Mouse (Mus musculus): ENCODE results near the gene Egfem1.

Gene Egfem1

DNA sequence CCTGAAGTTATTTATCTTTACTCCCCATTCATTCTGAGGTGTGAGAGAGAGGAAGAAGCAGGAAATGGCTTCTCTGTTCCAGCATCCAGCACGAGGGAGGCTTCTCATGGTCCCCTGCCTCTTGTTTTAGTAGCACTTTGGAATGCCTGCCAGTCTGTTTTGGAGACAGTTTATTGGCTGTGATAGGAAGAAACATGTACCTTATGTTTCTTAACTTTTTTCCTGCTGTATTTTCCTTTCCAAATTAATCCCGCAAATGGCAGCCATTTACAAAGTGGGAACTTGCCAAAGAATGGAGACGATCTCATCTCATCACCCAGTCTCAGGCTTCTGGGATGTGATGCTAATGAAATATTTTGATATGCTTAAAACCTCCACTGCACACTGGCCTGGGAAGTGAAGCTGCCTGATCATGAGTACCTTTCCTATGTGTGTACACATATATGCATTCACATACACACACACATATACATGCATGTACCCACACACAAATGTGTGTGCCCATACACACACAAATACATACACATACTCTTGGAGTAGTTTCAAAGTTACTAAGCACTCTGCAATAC is 260.5 kb downstream of the Egfem1 start:
- no peak for DNase-seq (ENCODE audit: low spot score in 2 of 2)

DNA sequence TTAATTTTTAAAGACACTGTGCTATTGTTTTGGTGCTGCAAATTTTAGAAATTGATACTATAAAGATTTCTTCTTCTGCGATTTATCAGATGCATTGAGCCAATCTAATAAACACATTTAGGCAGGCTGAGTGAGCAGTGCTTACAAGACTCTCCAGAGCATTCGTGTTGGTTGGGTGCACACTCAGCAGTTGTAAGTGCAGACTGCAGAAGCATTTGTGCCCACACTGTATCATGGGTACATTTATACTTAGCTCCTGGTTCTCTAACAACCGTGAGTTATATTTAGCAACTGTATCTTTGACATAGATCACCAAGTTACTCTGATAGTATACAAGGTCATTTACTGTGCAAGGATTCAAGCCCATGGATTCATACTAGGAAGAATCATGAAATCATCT is 264.0 kb downstream of the Egfem1 start:
- no peak for DNase-seq (ENCODE audit: low spot score in 2 of 2)

DNA sequence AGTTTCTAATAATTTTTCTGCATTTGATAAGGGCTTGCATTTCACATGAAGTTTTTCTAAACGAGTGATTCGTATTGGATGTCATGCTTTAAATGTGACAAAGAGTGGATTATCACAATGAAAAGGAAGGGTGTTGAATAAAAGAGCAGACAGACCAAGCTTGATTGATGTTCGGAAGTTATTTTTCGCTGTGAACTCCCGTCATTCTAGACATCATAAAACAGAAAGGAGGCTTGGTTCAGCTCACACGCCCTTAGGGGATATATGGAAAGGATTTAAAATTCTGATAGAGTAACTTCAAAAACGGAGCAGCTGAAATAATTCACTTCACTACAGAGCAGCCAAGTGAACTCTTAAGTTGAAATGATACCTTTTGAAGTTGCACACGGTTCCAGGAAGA is 285.1 kb downstream of the Egfem1 start:
- DNase-seq (ENCODE audit: low spot score in 2 of 2) = no peak

DNA sequence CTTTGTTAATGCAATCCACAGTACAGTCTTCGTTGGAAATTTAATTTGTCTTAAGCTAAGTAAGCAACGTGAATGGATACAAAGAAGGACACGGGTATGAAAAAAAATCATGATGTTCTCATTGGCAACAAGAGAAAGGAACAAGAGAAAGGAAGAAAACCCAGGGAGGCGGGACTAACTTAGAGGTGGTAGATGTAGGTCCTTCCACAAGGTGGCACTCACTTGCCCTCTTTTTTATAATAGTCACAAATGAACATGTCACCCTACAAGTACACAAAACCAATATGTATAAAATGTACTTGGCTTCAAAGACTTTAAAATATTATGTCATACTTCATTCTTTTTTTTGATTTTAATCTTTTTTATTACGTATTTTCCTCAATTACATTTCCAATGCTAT is 288.7 kb downstream of the Egfem1 start:
- no peak for DNase-seq (ENCODE audit: low spot score in 2 of 2)

DNA sequence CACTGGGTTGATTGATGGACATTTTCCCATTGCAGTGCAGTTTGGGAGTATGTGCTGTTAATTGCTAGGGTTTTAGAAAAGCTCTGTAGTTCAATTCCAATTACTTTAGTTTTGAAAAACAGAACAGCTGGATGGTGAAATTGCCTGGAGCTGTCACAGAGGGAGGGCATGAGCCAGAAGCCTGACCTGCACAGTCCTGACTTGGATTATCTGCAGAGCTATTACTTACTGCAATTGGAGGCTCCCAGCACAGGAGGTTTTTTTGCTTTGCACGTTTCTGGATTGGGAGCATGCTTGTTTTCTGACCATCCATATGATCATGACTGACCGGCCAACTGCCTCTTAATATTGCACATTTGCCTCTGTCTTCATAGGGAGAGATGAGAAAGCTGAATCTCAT is 299.4 kb downstream of the Egfem1 start:
- DNase-seq (ENCODE audit: low spot score in 2 of 2) = no peak

DNA sequence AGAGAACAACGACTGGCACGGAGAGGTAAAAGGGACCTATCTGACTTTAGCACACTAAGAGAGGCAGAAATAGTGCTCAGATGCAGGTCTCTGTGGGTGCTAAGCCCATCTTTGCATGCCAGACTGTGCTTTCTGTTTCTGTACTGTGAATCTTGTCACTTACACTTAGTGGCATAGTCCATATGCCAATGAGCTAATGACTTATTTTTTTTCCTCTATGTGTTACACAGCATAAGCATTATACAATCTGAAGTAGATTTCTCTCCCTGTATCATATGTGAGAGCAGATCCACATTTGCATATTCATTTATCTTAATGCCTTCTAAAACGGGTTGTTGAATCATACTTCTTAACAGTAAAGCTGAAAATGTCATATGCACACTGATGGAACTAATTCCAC is 317.2 kb downstream of the Egfem1 start:
- DNase-seq (ENCODE audit: low spot score in 2 of 2) = no peak

DNA sequence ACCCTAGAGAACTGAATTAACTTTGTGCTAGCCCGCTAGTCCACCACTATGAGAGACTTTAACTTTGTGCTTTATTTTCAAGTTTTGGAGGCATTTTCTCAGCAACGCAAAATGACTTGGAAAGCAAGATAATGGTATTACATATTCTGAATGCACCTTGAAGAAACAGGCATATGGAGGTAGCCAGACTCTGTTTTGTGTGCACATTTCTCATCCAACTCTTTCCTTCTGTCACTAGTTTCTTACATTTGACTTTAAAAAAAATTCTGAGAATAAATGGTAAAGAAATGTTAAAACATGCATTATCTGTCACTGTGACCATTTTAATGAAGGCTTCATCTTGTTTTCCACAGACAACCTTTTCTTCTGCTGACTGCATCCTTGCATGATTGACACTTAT is 339.8 kb downstream of the Egfem1 start:
- DNase-seq (ENCODE audit: low spot score in 2 of 2) = no peak

DNA sequence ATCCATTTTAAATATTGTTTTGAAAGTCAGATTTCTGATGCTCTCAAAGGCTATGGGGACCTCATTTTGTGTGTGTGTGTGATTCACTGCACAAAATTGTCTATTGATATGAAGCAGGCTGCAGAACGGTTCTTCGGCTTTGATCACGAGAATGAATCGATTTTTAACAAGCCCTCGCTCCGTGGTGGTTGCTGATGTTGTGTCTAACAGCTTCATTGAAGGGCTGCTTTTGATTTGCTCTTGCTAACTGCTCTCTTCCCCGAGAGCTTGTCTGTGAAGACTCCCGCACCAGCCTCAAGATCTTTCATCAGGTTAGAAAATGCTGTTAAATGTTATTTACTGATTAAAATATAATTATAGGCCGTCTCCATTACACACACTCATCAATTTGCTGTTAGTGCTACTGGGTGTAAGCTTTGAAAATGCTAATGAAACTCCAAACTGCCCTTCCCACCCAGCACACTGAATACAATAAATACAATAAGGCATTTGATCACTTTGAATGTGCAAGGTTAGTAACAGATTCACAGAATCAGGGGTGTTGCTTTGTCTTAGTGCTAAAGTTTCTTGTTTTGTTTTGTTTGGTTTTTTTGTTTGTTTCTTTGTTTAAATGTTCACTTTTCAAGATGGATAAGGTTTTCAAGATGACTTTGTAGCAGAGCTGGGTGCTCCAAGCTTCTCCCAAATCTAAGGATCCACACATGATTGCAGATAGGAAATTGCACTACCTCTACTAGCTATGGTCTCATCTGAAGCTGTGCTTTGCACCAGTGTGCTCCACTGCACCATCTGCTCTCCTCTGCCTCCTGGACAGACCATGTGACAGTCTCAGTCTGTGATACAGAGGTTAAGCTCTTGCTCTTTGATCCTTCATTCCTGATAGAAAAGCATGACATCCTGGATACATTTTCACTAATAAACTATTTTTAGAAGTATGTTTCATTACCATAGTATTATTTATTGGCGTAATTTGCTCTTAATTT is 350.6 kb downstream of the Egfem1 start:
- DNase-seq (ENCODE audit: low spot score in 2 of 2) = no peak

DNA sequence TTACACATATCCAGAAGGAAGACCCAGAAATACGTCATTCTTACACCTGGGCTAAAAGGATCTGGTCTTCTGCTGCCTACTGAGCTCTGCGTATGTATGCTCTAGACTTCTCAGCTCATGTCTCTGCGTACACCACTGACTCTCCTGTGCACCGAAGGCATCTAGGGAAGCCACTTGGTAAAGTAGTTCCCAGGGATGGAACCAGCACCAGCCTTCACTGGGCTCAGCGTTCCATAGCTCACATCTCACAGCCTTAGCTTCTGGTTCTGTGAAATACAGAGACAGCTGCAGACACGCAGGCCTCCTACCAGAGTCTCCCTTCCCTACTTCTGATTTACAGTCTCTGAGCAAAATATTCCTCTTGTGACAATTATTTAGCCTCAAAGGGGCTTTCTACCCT is 361.2 kb downstream of the Egfem1 start:
- no peak for DNase-seq (ENCODE audit: low spot score in 2 of 2)

DNA sequence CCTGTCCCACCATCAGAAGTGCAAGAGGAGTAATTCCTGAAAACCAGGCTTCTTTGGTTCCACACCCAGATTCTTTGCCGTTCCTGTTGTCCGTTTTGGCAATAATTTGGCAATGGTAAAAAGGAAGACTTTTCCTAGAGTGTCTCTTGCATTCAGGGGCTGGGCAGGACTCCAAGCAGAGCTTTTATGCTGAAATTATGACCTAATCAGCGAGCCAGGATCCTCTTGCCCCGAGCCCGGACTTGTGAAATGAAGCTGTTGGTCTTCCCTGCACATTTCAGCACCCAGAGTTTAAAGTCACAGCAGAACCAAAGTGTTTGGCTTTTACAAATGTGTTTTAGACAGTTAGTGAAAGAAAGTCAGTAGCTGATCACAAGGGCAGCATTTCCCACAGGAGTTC is 362.8 kb downstream of the Egfem1 start:
- no peak for DNase-seq (ENCODE audit: low spot score in 2 of 2)

DNA sequence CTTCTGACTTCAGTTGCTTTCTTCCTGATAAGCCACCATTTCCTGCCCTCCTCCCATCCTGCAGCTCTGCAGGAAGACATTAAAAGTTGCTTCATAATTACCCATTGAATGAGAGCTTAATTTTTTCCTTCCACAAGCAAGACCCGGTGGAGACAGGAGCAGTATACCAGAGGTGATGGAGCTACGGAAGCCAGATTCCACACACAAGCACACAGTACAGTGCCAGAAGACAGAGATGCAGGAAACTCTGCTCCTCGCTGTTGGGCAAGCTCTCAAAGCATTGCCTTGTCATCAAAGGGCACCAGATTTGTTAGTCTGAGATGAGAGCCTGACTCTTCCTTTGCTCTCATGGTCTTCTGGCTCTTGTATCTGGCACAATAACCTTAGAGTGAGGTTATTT is 364.3 kb downstream of the Egfem1 start:
- no peak for DNase-seq (ENCODE audit: low spot score in 2 of 2)

DNA sequence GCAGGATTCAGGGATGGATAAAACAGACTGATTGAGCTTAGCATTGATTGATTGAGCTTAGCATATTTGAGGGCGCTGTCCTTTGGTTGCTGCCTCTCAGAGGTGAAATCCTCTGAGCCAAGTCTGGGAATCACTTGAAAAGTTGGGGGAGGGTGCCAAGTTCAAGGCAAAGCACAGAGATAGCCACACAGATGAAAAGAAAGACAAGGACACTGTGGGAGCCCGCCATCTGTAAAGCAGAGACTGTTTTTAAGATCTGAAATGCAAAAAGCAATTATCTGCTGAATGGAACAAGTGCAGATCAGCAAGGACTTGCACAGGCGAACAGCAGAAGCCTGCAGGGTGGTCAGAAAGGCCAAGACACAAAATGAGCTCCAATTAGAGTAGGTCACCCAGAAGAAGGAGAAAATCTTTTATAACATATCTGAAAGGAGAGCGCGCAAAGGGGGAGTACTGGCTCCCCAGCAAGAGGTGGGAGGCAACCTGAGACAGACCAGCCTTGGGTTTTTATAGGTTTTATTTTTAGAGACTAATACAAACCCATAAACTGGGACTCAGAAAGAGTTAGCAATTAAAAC is 367.1 kb downstream of the Egfem1 start:
- no peak for DNase-seq (ENCODE audit: low spot score in 2 of 2)

DNA sequence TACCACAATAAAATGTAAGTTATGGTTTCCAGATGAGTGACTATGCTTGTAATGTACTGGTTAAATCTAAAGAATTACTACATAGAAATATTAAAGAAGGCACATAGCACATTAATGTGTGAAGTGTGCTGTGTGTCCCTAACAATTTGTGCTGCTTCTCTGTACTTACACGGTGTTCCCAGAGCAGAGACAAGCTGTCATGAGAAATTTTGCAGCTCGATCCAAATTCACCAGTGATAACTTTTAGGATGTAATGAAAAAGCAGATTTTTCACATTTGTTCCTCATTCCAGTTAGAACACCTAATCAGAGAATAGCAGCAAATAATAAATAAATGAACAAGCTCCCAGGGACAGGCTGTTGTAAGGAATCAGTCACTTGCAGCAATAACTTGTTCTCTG is 416.4 kb downstream of the Egfem1 start:
- DNase-seq (ENCODE audit: low spot score in 2 of 2) = no peak

DNA sequence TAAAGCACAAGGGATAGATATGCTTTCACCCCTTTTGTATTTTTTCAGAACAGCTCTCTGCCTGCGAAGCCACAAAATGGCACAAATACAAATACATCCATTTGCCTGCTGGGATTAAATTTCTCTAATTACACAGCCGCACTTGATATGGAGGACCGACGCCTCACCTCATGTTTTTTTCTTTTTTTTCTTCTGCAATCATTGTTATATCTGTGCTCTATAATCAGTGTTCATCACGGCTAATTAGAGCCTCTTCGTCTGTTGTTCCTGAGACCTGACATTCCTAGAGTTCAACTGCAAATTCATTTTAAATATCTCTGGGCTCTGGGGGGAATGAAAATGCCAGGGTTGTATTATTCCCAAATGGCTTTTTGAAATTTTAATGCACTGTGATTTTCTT is 417.4 kb downstream of the Egfem1 start:
- no peak for DNase-seq (ENCODE audit: low spot score in 2 of 2)

DNA sequence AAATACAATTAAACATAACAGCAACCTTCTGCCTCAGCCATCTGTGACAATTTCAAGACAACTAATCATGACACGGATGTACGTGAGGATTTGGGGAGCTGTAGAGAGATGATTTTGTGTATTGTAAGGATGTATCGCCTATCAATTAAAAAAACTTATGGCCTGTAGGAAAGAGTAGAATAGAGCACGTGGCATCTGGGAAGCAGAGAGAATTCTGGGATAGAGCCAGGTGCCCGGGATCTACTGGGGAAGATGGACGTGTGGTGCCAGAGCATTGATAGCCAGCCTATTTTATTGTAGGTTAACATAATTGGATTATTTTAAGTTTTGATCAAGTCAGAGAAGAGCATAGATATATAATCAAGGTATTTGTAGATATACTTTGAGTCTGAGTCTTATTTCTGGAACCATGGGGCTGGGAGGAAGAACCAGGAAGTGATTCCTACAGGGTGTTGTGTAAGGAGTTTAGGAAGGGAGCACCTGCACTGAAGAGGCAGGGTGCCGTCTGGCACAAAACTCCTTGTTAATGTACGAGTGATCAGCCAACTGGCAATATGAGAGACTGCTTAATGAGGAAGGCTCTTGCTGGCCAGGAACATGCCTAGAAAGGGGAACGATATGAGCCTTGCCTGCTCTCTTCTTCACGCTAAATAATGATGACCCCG is 443.6 kb downstream of the Egfem1 start:
- DNase-seq (ENCODE audit: low spot score in 2 of 2) = no peak

DNA sequence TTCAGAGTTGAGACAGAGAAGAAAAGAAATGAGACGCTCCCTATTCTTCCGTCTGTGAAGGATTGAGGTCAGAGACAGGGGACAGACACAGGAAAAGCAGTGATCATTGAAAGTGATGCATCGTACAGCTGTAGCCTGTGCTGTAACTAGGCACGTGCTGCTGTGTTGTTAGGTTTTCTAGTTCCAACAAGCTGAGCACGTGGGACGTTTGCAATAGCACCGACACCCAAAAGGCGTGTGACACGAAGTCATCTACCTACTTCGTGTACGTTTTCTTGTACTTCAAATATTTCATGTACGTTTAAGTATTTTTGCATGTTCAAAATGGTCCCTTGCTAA is 444.1 kb downstream of the Egfem1 start:
- no peak for DNase-seq (ENCODE audit: low spot score in 2 of 2)

DNA sequence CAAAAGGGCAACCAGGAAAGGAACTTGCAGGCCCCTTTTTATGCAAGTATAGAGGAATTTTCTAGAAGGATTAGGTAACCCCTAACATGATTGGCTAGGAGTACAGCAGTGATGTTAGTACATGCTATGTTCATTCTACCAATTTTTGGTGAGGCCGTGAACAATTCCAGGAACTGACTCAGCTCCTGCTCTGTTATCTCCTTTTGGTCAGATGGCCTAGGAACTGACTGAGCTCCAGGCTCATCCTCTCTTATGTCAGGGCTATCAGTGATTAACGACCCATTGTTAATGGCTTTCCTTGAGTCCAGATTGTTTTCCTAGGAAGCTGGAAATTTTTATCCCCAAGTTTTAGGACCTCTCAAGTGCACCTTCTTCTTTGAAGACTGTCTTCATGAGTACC is 457.4 kb downstream of the Egfem1 start:
- no peak for DNase-seq (ENCODE audit: low spot score in 2 of 2)

DNA sequence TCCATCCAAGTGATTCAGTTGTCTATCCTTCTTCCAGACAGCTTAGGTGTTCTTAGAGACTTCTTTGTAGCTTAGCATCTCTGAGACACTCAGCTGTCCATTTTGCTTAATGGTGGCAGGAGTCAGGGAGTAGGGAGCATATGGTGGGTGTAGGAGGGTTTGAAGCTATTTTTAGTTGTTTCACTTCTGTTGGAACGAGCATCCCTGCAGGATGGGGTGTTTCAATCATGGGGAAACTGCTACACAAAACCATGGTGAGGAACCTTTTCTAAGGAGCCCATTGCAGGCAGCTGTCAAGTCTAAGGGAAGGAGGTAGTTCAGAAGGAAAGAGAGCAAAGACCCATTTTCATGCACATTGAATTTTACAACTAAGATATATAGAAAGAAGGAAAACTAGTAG is 458.1 kb downstream of the Egfem1 start:
- no peak for DNase-seq (ENCODE audit: low spot score in 2 of 2)

DNA sequence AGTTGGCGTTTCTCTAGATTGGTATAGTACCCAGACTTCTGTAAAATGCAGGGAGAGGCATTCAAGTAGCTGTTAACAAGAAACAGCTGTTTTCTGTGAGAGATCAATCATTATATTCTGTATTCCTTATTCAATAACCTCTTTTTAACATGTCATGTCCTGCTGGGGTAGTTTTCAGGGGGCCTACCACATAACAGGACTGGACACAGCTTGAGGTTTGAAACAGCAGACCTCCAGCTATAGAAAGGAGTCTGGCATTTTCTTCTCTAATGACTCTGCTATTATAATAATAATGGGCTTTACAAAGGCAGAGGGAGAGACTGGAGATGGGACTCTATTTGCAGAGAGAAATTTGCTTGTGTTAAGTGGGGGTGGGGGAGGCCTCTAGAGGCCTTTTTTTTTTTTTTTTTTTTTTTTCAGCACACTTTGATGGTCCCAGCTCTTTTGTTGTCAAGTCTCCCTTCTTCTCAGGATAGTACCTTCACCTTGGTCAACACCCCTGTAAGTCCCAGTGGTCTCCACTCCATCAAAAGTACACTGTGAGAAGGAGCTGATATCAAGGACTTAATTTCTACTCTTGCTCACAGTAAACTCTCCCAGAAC is 459.8 kb downstream of the Egfem1 start:
- no peak for DNase-seq (ENCODE audit: low spot score in 2 of 2)

DNA sequence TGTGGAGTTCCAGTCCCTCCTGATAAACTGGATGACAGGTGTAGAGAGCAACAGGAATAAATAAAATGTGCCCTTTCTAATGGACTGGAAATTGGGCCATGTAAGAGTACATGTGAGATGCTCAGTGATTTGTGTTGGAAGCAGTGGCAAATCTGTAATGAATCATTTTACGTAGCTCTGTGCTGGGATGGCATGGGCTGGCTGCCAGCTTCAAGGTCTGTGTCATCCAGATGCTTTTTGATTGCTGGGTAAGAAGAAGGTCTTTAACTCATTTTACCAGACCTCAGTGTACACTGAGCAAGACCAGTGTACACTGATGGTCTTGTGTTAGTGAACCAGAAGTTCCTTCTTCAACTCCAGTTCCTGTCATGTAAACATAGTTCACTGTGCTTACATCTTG is 462.2 kb downstream of the Egfem1 start:
- DNase-seq (ENCODE audit: low spot score in 2 of 2) = no peak

DNA sequence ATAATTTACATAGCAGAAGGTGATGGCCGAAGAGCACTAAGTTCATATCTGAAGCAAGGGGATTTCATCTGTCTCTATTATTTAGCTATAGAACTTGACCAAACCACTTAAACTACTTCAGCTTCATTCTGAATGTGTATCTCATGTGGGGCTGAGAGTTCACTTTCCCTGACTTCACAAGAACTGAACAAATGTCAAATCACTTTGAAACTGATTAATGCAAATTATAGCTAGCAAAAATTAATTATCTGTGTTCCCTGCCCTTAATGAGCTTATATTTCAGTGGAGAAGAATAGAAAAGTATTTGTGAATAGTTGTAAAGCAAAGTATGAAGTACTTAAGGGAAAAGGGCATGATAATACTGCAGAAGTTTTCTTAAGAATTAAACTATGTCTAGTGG is 481.3 kb downstream of the Egfem1 start:
- DNase-seq (ENCODE audit: low spot score in 2 of 2) = no peak
